Mouse (Mus musculus): ENCODE measurements around the gene Ascc3. TPM values are rescaled to one million over a fixed set of nuclear protein-coding genes. Genes with fewer than 3 reads are reported as not detected.

Gene Ascc3
- 51.0 TPM for polyA plus RNA-seq (2017; shearing (Covaris generic))

DNA sequence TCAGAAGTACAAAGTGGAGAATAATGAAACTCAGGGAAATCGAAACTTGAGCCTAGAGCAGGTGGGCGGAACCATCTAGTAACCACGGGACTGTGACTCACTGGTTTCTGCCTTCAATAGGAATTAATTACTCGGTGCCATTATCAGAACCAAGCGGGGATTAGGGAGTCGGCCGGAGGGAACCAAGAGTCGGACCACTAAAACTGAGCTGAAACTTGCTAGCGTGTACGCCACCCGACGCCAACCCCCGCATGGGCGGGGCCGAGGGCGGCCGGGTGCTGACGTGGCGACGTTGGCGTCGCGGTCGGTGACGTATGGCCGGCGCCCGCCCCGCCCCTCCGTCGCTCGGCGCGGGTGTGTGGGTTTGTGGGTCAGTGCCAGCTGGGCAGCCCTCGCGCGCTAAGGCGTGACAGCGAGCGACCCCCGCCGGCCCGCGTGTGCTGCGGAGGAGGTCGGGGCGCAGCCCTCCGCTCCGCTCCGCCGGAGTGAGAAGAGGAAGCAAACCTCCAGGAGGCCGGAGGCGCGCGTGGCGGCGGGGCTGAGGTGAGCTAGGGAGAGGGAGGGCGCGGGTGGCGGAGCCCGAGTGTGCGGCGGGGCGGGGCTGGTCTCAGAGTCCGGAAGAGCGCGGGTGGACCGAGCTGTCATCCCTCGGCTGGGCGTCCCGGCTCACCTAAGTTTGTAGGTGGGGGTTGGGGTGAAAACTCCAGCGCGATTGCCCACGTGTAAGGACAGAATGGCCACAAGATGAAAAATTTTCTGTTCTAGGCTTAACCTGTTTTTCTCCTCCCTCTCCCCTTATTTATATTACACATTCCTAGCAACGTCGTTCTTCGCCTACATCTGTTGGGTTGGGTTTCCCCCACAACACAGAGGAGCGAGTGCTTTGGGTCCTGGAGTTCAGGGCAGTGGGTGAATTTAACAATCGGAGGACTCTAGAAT, at the start of gene Ascc3:
TSS of gene Ascc3 (plus strand) at position 315 of the 939 bp plus-strand sequence.

DNA sequence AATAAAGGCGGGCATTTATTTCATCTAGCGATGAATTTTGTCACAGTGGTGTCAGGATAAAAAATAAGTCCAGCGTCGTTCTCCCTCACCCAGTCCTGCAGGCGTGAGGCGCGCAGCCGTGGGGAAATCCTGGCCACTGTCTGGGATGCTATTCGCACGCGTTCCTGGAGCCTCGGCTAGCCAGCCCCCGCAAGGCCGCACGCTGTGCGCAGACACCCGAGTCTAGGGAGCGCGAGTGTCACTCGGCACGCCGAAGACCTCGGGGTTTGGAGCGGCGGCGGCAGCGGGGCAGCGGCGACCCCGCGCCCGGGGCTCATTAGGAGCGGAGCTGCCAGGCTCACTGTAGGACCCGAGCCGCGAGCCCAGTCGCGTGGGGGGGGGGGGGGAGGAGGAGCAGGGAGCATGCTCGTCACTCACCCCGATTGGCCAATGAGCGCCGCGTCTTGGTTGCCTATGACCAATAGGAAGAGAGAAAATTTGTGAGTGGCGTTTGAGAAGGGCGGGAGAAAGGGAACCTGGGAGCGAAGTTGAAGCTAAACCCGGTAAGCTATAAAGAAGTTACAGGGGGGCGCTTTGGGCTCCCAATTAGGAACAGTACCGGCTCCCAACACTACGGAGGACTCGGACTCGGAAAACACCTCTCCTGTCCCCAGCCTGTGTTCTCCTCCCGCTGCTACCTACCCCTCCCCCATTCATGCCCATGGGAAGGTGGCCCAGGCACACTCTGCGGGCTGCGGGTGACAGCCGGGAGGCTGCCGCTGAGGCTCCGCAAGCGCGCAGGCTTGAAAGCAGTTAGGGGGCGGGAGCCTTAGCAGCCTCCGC, 301.9 kb downstream of the Ascc3 start, which contains the start of gene Sim1:
TSS of gene Sim1 (plus strand) at position 585 of the 822 bp plus-strand sequence.

